Mouse (Mus musculus): Measurements from ENCODE around the gene Pigyl. TPM values are rescaled to one million over a fixed set of nuclear protein-coding genes. Genes with fewer than 3 reads are reported as not detected.

The Pigyl gene
- 11.3 TPM for total RNA-seq (2023)

GRCm38 (mm10) chr9:22156497-22157245 lies at the start of gene Pigyl:
Gene Pigyl (plus strand): TSS chr9:22156846.

GRCm38 (mm10) chr9:22116740-22117426 lies 39.8 kb upstream of the Pigyl start, which contains the start of gene Elof1:
Gene Elof1 (minus strand): TSS chr9:22117172.

GRCm38 (mm10) chr9:22135644-22136390 lies 20.8 kb upstream of the Pigyl start, which contains the start of gene Acp5:
Gene Acp5 (minus strand): TSS chr9:22135711.

GRCm38 (mm10) chr9:22188025-22188611 lies 31.5 kb downstream of the Pigyl start, which contains the start of gene Zfp872:
Gene Zfp872 (plus strand): TSS chr9:22188090.

Other genes starting within 250 kb of the Pigyl start
- 6.6 TPM for gene Rab3d, start 238.7 kb upstream of the Pigyl start, total RNA-seq (2023)
- gene Ccdc159, start 229.4 kb upstream of the Pigyl start, total RNA-seq (2023) = not detected
- not detected for gene Tmem205, start 229.3 kb upstream of the Pigyl start, total RNA-seq (2023)
- 0.56 TPM for gene Plppr2, start 219.8 kb upstream of the Pigyl start, total RNA-seq (2023)
- gene Swsap1, start 201.1 kb upstream of the Pigyl start, total RNA-seq (2023) = 7.1 TPM
- 0.38 TPM for gene Epor, start 193.3 kb upstream of the Pigyl start, total RNA-seq (2023)
- not detected for gene Rgl3, start 167.4 kb upstream of the Pigyl start, total RNA-seq (2023)
- gene Ccdc151, start 154.2 kb upstream of the Pigyl start, total RNA-seq (2023) = not detected
- 72.4 TPM for gene Prkcsh, start 154.0 kb upstream of the Pigyl start, total RNA-seq (2023)
- 0.15 TPM for gene Elavl3, start 104.8 kb upstream of the Pigyl start, total RNA-seq (2023)
- not detected for gene Gm49318, start 85.6 kb upstream of the Pigyl start, total RNA-seq (2023)
- gene Zfp653, start 85.5 kb upstream of the Pigyl start, total RNA-seq (2023) = 26.8 TPM
- gene Ecsit, start 71.4 kb upstream of the Pigyl start, total RNA-seq (2023) = 29.2 TPM
- gene Cnn1, start 57.6 kb upstream of the Pigyl start, total RNA-seq (2023) = not detected
- gene Elof1, start 39.7 kb upstream of the Pigyl start, total RNA-seq (2023) = 30.4 TPM
- gene Acp5, start 21.1 kb upstream of the Pigyl start, total RNA-seq (2023) = 167 TPM
- not detected for gene Zfp872, start 31.2 kb downstream of the Pigyl start, total RNA-seq (2023)
- 33.8 TPM for gene Zfp809, start 68.9 kb downstream of the Pigyl start, total RNA-seq (2023)
- gene Zfp599, start 103.0 kb downstream of the Pigyl start, total RNA-seq (2023) = 3.0 TPM
- gene Zfp810, start 150.8 kb downstream of the Pigyl start, total RNA-seq (2023) = 13.1 TPM
- 0.91 TPM for gene Anln, start 232.3 kb downstream of the Pigyl start, total RNA-seq (2023)

Data from CD4-positive naive resting alpha-beta T cell, adult 76 days (primary cell).